Mouse (Mus musculus): ENCODE measurements at regions not wholly inside any gene's neighbourhood (a gene's known extent, or its start where the extent isn't known, plus 50 kb on each side); places are given as distances from the start of the nearest gene placed in this dataset.
A peak's percentile ranks its signal among the peaks of the same experiment; 100 is the strongest.

- no peak for DNase-seq
- intact Hi-C loops (cut with DNase I): no loop called here
Observed at GRCm38 (mm10) chr4:95364376-95365082, 192.8 kb upstream of the Fggy start.

DNA sequence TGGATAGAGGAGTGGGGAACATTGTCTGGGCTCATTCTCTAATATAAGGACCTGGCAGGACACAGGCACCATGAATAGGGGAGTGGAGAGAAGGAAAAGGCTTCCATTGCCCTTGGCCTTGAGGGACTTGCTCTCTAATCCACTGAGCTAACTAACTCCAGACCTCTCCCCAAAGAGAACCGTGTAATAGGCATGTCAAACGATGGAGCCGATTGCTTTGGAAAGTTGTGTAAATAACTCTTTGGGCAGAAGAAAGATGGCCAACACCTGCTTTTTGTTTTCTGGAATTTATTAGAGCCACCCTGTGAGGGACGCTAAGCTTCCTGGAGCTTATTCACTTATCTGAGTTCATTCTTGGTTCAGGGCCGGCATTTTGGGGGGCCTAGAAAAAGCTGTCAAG lies 180.9 kb upstream of the Fggy start:
- no peak for DNase-seq
- intact Hi-C loops (cut with DNase I): no loop called here

DNA sequence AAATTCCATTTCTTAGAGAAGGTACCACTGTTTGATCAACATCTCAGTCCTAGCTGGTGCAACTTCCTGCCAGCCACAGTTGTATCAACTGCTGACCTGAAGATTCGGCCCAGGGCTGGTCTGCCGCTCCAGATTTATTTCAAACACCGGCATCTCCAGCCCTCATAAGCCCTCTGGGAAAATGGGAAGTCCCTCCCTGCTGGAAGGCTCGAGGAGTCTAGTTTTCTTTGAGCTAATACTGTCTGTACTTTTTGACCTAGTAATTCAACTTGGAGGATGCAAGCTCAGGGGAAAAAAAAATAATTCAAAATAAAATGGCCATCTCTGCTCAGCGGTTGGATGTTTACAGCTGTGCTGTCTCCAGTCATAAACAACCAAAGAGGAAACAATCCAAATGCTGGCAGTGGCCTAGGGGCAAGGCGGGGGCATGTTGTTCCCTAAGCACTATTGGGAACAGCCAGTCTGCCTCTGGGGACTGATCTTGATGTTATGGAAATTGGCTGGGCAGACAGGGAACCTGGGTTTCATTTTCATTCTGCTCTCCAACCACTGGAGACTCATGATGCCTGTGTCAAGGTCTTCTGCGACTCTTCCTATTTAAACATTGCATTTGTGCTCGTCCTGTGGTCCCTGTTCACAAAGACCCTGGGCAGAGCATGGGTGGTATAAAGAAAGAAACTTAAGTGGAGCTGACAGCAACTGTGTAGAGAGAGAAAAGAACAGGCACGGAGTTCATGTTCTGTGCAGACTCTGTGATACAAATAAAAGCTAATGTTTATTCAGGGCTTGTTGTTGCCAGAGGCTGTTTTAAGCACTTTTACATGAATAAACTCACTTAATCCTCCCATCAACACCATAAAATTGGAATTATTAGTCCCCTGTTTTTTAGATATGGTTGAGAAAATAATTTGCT lies 179.8 kb upstream of the Fggy start:
- peak; percentile 35 to 41 for DNase-seq
- intact Hi-C loops (cut with DNase I): no loop called here

DNA sequence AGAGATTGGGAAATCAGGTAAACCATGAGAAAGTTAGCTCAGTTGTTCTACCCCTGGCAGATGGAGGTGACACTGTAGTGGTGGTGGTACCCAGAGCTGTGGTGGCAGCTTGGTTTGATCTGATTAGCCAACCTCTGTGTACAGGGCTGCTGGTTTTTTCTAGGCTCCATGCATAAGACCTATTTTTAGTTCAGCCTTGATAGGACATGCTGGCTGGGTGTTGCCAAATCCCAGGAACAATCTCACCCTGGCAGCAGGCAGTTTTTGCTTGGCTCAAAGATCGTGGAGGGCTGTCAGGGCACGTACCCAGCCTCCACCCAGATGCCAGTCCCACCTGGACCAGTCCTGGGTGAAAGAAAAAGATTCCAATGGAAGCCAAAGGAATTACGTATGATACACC lies 178.7 kb upstream of the Fggy start:
- intact Hi-C loops (cut with DNase I): no loop called here
- peak; percentile 23 to 40 for DNase-seq

GRCm38 (mm10) chr4:95383216-95383892 lies 174.0 kb upstream of the Fggy start:
- intact Hi-C loops (cut with DNase I): no loop called here
- DNase-seq: no peak

DNA sequence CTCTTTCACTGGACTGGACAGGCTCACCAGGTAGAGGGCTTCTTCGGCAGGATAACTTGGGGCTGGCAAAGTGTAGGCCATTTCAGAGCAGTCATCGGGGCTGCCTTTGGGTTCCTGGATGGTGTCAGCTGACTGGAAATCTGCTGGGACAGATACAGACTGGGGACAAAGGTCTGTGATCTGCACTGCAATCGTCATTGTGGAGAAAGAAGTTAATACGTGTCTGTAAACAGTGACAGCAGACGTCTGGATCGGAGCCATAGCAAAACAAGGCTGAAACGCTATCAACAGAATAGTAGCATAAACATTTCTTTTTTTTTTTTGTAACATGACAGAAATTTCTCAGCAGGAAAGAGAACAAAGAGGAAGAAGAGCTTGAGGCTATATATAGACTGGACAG lies 171.8 kb upstream of the Fggy start:
- intact Hi-C loops (cut with DNase I): loop anchor here (5.0 kb wide), 1 partner anchor 333 kb away; the partner anchor contains the start of gene Jun
- DNase-seq: peak in 1 of 2 experiments; percentile 22

DNA sequence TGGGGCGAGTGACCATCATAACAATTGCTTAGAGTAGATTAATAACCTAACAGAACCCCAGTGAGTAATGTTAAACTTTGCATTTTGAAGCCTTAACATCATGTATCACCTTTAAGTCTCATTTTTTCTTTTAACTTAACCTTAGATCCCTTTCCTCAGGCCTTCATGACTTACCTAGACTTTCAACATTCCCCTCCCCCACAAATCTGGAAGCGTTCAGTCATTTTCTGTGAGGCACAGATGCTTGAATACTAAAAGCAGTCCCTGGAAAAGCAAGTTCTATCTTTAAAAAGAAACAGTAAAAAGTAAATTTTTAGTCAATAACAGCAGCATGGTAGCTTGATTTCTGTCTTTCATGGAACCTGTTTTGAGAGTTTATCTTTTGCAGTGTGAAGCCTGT lies 171.3 kb upstream of the Fggy start:
- DNase-seq: no peak
- intact Hi-C loops (cut with DNase I): loop anchor here (5.0 kb wide), 1 partner anchor 334 kb away; the partner anchor contains the start of gene Jun

DNA sequence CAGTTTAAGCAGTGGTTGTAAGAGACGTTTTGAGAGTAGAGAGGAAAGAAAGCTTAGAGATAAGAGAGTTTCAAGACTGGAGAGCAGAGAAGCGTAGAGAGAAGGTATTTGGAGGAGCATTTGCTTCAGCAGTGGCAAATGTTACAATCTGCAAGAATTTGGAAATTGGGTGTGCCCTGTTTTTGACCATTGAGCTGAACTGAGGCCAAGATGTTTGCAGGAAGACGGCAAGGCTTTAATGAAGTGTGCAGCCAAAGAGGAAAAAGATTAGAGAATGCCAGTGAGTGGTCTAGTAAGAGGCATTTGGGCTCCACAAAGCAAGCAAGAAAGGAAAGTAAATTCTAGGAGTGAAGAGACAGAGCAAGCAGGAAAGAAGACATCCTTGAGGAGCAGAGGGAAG lies 168.8 kb upstream of the Fggy start:
- DNase-seq: peak; percentile 21 to 30
- intact Hi-C loops (cut with DNase I): loop anchor here (5.0 kb wide), 1 partner anchor 336 kb away; the partner anchor contains the start of gene Jun

DNA sequence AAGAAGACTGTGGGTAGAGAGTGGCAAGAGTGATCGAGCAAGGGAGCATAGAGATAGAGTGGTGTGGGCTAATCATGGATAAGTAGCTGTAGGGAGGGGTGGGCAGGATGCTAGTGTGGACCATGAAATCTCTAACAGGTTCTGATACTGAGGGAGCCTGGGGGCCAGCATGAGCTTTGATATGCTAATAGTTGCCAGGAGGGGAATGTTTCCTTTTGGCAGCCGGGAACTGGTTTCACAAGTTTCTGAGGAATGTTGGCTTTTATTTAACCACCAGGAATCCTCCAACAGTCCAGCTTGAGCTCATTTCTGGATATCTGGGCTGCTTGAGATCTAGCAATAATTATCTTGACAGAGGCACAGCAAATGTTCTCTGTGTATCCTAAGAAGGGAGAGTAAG lies 167.7 kb upstream of the Fggy start:
- peak; percentile 17 to 29 for DNase-seq
- intact Hi-C loops (cut with DNase I): loop anchor here (5.0 kb wide), 1 partner anchor 337 kb away; the partner anchor contains the start of gene Jun

GRCm38 (mm10) chr4:95390549-95390948 lies 166.8 kb upstream of the Fggy start:
- intact Hi-C loops (cut with DNase I): no loop called here
- DNase-seq: no peak

GRCm38 (mm10) chr4:95395746-95396145 lies 161.6 kb upstream of the Fggy start:
- no peak for DNase-seq
- intact Hi-C loops (cut with DNase I): no loop called here

- DNase-seq: no peak
- intact Hi-C loops (cut with DNase I): no loop called here
Observed at GRCm38 (mm10) chr4:95398301-95398700, 159.0 kb upstream of the Fggy start.

GRCm38 (mm10) chr4:95402273-95402672 lies 155.0 kb upstream of the Fggy start:
- intact Hi-C loops (cut with DNase I): no loop called here
- DNase-seq: no peak

DNA sequence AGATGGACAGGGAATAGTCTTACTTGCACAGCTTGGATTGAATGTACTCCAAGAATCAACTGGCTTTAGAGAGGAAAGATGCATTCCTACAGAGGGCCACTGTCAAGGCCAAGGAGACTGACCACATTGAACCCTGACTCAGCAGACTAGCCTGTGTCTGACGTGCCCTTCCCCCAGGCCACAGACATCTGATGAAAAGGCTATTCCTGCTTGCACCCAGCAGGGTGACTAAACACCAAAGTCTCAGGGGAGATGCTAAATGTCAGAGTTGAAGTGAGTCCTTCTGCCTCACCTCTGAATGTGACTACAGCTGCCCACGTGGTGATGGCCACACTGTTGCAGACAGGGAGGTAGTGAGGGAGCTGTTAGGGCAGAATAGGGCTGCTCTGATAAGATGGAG lies 140.2 kb upstream of the Fggy start:
- DNase-seq: no peak
- intact Hi-C loops (cut with DNase I): no loop called here

DNA sequence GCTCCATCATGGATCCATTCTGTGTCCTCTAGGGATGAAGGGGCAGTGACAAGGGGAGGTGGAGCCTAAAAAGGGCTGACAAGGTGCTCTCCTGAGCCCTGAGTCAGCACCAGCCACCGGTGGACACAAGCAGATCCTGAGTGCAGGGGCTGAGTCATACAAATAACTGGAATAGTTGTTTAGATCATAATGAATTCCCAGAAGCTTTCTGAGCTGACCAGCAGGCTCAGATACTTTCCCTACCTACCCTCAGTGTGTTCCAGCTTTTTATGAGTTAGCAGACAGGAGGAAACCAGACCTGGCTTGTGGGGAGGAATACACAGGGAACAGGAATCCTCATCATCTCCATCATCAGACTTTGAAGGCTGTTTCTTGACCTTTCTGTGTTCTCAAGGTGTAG lies 130.7 kb upstream of the Fggy start:
- DNase-seq: no peak
- intact Hi-C loops (cut with DNase I): no loop called here

DNA sequence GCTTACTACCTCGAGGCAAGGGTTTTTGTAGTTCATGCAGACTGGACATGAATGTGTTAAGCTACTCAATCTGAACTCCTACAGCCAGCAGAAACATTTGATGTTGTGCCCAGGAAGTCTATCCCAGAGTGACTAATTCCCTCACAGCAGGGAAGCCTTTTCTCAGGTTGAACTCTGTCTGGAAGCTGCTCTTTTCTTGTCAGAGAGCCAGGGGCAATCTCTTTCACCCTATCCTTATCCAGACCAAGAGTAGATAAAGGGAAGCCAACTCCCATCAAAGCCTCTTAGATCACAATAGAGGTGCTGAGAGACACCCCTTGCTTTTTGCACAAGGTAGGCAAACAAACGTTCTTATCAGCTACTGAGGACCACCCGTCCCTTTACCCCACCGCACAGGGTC lies 122.8 kb upstream of the Fggy start:
- intact Hi-C loops (cut with DNase I): no loop called here
- DNase-seq: no peak

DNA sequence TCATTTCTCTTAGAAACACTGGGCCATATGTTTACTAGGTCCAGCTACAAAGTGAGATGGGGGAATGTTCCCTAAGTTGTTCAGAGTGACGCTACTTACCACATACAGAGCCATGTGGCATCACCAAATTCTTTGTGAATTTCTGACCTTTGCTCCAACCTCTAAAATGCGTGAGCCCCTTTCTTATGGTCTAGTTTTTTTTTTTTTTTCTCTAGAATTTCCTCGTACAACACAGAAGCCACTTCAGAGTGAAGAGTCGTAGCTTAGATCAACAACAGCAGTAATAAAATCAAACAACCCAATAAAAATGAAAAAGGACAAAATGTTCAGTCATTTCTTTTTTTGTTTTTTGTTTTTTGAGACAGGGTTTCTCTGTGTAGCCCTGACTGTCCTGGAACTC lies 122.2 kb upstream of the Fggy start:
- DNase-seq: no peak
- intact Hi-C loops (cut with DNase I): no loop called here

GRCm38 (mm10) chr4:95439834-95440233 lies 117.5 kb upstream of the Fggy start:
- intact Hi-C loops (cut with DNase I): no loop called here
- no peak for DNase-seq

- intact Hi-C loops (cut with DNase I): no loop called here
- no peak for DNase-seq
Observed at GRCm38 (mm10) chr4:95443854-95444811, 113.2 kb upstream of the Fggy start.

DNA sequence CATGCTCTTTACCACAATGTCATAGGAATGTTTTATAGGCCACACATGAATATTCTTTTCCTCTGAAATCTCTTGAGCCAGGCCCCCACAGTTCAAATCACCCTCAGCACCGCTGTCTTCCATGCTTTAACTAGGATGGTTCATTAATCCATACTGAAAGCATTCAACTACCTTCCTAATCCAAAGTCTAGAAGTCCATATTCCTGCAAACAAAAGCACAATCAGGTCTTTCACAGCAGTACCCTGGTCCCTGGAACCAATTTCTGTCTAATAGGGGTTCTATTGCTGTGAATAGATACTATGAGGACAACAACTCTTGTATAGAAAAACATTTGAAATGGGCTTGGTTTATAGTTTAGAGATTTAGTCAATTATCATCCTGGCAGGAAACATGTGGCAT lies 107.0 kb upstream of the Fggy start:
- intact Hi-C loops (cut with DNase I): no loop called here
- DNase-seq: no peak

Data from heart, postnatal 36 days (tissue).